Mouse (Mus musculus): ENCODE data around the gene Kcnd2. TPM values are rescaled to one million over a fixed set of nuclear protein-coding genes. Genes with fewer than 3 reads are reported as not detected.

Gene Kcnd2
- total RNA-seq, 1 experiment from 2014 or later: not detected

GRCm38 (mm10) chr6:21391776-21392175, 176.5 kb downstream of the Kcnd2 start:
- ATAC-seq (ENCODE audit: extremely low read depth, insufficient number of reproducible peaks, low FRiP score, poor library complexity, severe bottlenecking): no peak

GRCm38 (mm10) chr6:21413656-21414055, 198.4 kb downstream of the Kcnd2 start:
- ATAC-seq (ENCODE audit: extremely low read depth, insufficient number of reproducible peaks, low FRiP score, poor library complexity, severe bottlenecking): no peak

- no peak for ATAC-seq (ENCODE audit: extremely low read depth, insufficient number of reproducible peaks, low FRiP score, poor library complexity, severe bottlenecking)
Observed at GRCm38 (mm10) chr6:21418246-21418645, 202.9 kb downstream of the Kcnd2 start.

- ATAC-seq (ENCODE audit: extremely low read depth, insufficient number of reproducible peaks, low FRiP score, poor library complexity, severe bottlenecking): no peak
Observed at GRCm38 (mm10) chr6:21424202-21424785, 209.0 kb downstream of the Kcnd2 start.

GRCm38 (mm10) chr6:21431120-21431519, 215.8 kb downstream of the Kcnd2 start:
- no peak for ATAC-seq (ENCODE audit: extremely low read depth, insufficient number of reproducible peaks, low FRiP score, poor library complexity, severe bottlenecking)

GRCm38 (mm10) chr6:21464719-21465118, 249.4 kb downstream of the Kcnd2 start:
- ATAC-seq (ENCODE audit: extremely low read depth, insufficient number of reproducible peaks, low FRiP score, poor library complexity, severe bottlenecking): no peak

- no peak for ATAC-seq (ENCODE audit: extremely low read depth, insufficient number of reproducible peaks, low FRiP score, poor library complexity, severe bottlenecking)
Observed at GRCm38 (mm10) chr6:21471891-21472544, 256.7 kb downstream of the Kcnd2 start.

GRCm38 (mm10) chr6:21482714-21483113, 267.4 kb downstream of the Kcnd2 start:
- no peak for ATAC-seq (ENCODE audit: extremely low read depth, insufficient number of reproducible peaks, low FRiP score, poor library complexity, severe bottlenecking)

- ATAC-seq (ENCODE audit: extremely low read depth, insufficient number of reproducible peaks, low FRiP score, poor library complexity, severe bottlenecking): no peak
Observed at GRCm38 (mm10) chr6:21488536-21488935, 273.2 kb downstream of the Kcnd2 start.

- no peak for ATAC-seq (ENCODE audit: extremely low read depth, insufficient number of reproducible peaks, low FRiP score, poor library complexity, severe bottlenecking)
Observed at GRCm38 (mm10) chr6:21502921-21503320, 287.6 kb downstream of the Kcnd2 start.

- no peak for ATAC-seq (ENCODE audit: extremely low read depth, insufficient number of reproducible peaks, low FRiP score, poor library complexity, severe bottlenecking)
Observed at GRCm38 (mm10) chr6:21510621-21511239, 295.4 kb downstream of the Kcnd2 start.

GRCm38 (mm10) chr6:21520351-21520750, 305.0 kb downstream of the Kcnd2 start:
- ATAC-seq (ENCODE audit: extremely low read depth, insufficient number of reproducible peaks, low FRiP score, poor library complexity, severe bottlenecking): no peak

GRCm38 (mm10) chr6:21527489-21528074, 312.3 kb downstream of the Kcnd2 start:
- no peak for ATAC-seq (ENCODE audit: extremely low read depth, insufficient number of reproducible peaks, low FRiP score, poor library complexity, severe bottlenecking)

GRCm38 (mm10) chr6:21534009-21534408, 318.7 kb downstream of the Kcnd2 start:
- no peak for ATAC-seq (ENCODE audit: extremely low read depth, insufficient number of reproducible peaks, low FRiP score, poor library complexity, severe bottlenecking)

- no peak for ATAC-seq (ENCODE audit: extremely low read depth, insufficient number of reproducible peaks, low FRiP score, poor library complexity, severe bottlenecking)
Observed at GRCm38 (mm10) chr6:21534820-21535219, 319.5 kb downstream of the Kcnd2 start.

GRCm38 (mm10) chr6:21551501-21551900, 336.2 kb downstream of the Kcnd2 start:
- ATAC-seq (ENCODE audit: extremely low read depth, insufficient number of reproducible peaks, low FRiP score, poor library complexity, severe bottlenecking): no peak

GRCm38 (mm10) chr6:21570964-21571363, 355.7 kb downstream of the Kcnd2 start:
- no peak for ATAC-seq (ENCODE audit: extremely low read depth, insufficient number of reproducible peaks, low FRiP score, poor library complexity, severe bottlenecking)

GRCm38 (mm10) chr6:21590156-21590555, 374.9 kb downstream of the Kcnd2 start:
- no peak for ATAC-seq (ENCODE audit: extremely low read depth, insufficient number of reproducible peaks, low FRiP score, poor library complexity, severe bottlenecking)

- ATAC-seq (ENCODE audit: extremely low read depth, insufficient number of reproducible peaks, low FRiP score, poor library complexity, severe bottlenecking): no peak
Observed at GRCm38 (mm10) chr6:21597424-21597823, 382.1 kb downstream of the Kcnd2 start.

Measured in neutrophil, adult 5-6 weeks (primary cell).